Mouse (Mus musculus): ENCODE measurements around the gene Oit3. TPM values are rescaled to one million over a fixed set of nuclear protein-coding genes. Genes with fewer than 3 reads are reported as not detected.
A peak's percentile ranks its signal among the peaks of the same experiment; 100 is the strongest.

The Oit3 gene
- 1 to 10 TPM; 3.0 to 3.7 TPM for total RNA-seq (2021)
- 6.1 and 8.8 TPM in 2 replicates for polyA plus RNA-seq (2012; rRNA removed)
- long read RNA-seq: 0 reads

DNA sequence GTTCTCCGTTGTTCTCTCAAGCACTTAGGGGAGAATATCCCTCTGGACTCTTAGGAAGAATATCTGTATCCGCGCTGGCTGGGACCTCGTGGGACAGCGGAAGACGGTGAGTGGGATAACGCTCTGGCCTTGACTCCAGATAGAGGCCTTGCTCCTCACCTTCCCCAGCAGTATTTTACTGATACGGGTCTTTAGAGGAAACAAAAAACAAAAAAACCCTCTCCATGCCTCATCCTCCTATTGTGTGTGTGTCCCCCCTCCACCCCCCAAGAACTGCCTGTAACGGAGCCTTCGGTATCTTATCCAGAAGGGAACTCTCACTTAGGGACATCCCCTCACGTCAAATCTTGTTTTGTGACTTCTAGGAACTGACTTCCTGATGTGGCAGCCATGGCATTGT, at the start of gene Oit3:
TSS of gene Oit3 (minus strand) at position 44 of the 400 bp plus-strand sequence.
- DNase-seq: no peak

DNA sequence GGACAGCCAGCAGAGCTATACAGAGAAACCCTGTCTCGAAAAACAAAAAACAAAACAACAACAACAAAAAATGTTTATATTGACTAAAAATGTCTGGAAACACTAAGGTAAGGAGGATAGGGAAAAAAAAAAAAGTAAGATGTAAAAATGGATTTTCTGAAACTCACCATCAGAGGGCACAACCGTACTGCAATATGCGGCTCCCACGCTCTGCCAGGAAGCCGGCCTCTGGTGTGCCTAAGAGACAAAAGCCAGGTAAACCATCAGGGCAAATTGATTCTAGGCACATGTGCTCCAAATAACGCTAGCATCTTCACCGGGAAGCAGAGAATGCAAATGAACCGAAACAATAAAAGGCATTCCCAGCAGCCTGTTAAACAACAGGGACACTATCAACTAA, 49.3 kb upstream of the Oit3 start:
- no peak for DNase-seq

DNA sequence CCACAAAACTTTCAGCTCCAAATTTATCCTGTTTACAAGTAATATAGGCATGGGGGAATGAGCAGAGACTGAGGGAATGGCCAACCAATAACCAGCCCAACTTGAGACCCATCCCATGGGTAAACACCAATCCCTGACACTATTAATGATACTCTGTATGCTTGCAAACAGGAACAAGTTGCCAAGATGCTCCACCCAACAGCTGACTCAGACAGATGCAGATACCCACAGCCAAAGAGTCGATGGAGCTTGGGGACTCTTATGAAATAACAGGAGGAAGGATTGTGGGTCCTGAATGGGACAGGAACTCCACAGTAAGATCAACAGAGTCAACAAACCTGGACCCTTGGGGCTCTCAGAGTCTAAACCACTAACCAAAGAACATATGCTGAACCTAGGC, 47.8 kb upstream of the Oit3 start:
- DNase-seq: no peak

DNA sequence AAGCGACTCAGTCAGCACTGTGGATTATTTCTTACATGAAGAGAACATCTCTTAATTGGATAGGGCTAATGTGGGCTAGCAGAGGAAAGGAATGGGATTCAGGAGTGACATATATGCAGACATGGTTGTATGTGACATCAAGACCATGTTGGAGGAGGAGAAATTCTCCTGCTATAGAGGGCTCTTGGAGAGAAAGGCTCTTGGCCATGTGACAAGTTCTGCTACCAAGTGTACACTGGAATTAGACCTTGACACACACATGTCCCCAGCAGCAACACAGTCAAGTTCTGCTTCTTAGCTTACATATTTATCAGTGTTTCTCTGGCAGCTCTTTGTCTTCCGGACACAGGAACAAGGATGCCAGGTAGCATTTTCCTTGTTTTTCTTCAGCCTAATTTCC, 45.8 kb upstream of the Oit3 start:
- peak; percentile 17 for DNase-seq

DNA sequence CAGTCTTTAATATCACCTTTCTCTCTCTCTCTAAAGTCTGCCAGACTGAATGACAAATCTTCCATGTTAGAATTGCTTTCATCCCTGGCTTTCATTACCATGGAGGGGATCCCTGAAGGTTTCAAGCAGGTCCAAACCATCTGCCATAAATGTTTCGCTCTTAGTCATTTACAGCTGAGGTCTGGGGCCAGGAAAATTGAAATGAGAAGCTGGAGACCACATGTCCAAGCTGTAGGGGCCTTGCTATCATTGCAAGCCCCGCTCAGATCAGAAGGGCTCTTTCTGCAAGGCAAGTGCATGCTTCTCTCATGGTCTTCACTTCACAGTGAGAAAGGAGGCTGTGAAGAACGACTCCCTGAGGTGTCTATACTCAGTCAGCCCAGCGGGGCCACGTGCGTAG, 42.7 kb upstream of the Oit3 start:
- no peak for DNase-seq

DNA sequence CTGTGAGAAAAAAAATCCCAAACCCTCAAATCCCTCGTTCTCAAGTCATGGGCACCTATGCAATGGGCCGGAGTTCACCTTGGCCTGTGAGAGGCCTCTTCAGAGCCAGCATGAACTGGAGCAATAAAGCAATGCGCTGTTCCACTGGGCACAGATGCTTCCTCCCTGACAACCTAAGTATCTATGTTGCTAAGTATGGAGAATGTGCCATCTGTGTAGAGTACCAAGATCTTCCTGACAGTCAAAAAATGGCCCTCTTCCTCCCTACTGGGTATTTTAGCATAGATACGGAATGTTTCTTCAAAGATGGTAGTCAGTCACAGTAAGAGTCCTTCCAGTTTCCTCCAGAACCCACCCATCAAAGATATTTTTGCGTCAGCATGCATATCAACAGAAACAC, 39.8 kb upstream of the Oit3 start:
- DNase-seq: no peak

DNA sequence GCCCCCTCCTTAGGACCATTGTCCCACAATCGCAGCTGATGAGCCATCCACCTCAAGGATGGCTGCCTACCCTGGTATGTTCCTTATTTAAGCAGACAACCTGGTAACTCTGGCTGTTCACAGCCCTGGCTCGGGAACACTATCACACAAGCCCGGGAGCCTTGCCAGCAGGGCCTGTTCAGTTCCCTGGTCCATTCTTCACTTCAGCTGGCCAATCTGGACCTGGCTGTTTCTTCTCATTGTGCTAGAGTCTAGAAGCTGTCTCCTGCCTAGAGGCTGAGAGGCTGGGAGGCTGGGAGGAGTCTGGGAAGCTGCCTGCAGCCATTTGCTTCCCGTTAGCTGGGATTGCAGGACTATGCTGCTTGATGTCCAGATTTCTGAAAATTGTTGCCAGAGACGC, 28.9 kb upstream of the Oit3 start:
- DNase-seq: no peak

DNA sequence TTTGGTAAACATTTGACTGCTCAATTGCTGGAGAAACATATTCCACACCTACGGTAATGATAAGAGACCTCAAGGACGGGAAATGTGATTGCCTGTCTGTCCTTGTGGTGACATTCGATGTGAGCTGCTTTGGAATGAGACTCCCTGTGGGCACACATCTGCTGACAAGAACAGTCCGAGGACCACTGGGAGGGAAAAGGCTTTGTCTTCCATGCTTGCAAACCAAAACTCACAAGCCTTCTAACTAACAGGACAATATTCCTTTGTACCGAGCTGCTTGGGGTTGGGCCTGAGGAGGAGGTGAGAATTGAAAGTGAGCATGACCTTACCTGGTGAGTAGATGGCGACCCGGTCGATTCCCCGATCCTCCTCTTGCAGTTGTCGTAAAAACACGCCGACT, 25.7 kb upstream of the Oit3 start:
- no peak for DNase-seq

DNA sequence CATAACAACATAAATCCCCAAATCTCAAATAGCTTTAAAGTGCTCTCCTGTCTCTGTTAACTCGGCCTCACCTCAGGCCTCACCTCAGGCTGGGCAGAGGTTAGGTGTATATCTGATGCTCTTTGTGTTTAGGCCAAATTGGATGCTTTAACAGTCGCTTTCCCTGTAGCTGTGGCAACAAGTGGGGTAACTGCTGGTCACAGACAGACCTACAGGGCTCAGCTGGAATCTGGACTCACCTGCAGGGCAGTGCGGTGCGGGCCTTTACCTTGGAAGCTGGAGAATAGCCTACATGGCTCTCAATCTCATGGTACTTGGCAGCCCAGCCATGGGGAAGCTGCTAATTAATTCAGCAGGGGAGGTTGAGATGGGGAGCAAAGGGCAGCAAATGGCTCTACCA, 25.0 kb upstream of the Oit3 start:
- DNase-seq: no peak

DNA sequence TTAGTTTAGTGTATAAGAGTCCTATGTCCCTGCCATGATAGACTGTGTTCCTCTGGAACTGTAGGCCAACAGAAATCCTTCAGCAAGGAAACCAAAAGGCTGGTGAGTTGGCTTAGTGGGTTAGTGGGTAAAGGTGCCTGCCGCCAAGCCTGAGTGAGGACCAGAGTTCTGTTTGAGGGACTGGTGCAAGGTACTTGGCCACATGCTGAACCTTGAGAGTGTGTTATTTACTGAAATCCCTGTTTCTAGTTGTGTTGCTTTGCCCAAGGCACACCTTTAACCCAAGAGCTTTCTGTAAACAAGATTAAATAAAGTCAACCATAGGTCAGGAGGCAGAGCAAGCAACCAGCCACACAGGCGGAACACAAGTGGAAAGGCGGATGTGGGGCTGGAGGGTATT, 24.0 kb upstream of the Oit3 start:
- no peak for DNase-seq

DNA sequence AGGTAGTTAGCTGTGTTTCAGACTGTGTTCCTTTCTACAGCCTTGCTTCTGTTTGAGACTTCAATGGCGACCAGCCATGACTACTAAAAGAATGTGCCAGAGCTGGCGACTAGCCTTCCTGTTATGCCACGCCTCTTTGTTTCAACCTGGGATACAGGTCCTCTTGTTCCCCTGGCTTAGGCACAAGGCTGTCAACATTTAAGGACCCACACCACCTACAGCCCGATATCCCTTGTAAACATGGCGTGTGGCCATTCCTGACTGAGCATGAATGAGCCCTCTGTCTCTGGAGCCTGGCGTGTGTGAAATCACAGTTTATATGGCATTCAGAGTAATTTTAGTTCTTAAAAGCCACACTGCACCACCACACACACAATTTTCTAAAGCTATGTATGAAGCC, 20.7 kb upstream of the Oit3 start:
- DNase-seq: no peak

DNA sequence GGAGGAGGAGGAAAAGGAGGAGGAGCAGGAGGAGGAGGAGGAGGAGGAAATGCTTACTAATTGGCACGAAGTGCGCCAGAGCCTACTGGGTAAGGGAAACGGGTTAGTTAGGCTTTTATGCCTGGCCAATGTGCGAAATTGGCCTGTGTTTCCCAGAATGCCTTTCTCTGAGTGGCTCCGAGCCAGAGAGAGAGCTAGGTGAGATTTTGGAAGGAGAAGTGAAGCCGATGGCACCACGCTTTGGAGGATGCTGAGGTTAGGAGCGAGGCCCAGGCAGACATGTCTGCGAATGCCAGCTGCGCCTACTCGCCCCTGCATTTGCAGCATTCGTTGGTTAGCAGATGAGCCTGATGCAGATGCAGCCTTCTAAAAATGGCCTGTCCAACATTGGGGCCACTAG, 18.2 kb upstream of the Oit3 start:
- no peak for DNase-seq

DNA sequence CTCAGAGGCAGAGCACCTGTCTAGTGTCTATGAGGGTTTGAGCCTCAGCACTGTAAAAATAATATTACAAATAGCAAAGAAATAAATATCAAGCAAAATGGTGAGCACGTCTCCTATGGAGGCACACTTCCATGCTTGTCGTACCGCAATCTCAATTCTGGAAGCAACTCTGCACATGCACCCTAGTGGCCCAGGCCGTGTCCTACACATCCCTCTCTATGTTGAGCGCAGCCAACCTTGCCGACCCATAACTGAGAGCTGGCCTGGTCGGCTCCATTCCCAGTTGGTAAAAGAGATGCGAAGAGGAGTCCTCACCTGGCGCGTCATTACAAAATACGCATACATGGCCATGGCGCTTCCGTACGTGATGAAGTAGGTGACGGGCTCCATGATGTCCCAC, 13.1 kb upstream of the Oit3 start:
- DNase-seq: no peak

DNA sequence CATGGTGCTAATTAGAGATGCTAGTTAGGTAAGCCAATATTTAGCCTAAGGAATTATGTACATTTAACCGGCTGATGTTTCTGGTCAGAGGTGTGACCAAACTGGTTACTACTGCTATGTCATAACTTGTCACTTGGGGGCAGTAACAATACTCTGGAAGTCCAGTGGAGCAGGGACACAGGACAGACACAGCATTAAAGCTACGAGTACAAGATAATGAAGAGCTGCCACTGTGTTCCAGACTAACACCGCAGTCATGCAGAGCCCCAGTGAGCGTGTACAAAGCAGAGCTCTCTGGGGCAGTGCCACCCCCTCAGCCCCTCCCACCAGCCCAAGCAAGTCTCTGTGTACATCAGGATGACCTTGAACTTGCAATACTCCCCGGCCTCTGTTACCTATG, 10.3 kb upstream of the Oit3 start:
- DNase-seq: peak; percentile 8

DNA sequence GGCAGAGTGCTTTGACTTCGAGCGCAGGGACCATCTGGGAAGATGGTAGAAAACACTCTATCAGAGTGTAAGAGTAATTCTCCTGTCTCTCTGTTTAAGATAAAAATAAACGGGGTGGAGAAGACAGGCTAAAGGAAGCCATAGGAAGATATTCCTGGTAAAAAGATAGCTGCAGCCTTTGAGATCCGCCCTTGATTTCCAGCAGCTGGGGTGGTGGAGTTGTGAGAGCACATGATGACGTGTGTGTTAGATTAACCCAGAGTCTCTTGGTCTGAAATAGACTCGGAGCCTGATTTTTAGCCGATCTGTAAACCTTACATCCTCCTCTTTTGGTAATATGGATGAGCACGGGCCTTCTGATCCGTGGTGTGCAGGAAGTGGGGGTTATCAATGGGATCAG, 6.0 kb upstream of the Oit3 start:
- DNase-seq: no peak

DNA sequence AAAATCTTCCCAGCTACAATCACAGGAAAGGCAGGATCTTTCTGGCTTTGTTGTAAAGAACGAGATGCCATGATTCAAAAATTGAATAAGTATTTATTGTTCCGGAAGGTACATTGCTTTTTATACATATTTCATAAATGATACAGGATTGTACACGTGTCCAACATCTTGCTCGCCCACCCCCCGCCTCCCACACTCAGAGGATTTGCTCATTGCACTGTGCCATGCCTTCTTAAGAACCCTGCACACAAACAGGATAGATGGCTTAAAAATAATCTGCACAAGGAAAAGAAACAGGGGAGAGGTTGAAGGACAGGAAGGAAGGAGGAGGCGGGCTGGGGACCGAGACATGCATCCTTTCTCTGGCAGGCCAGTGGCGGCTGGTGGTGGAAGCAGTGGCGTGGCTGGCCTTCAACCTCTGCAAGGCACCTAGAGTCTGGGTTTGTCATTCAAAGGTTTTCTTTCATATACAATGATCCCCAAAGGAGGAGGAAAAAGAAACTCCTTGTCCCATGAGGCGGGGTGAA, 5.4 kb upstream of the Oit3 start:
- no peak for DNase-seq

DNA sequence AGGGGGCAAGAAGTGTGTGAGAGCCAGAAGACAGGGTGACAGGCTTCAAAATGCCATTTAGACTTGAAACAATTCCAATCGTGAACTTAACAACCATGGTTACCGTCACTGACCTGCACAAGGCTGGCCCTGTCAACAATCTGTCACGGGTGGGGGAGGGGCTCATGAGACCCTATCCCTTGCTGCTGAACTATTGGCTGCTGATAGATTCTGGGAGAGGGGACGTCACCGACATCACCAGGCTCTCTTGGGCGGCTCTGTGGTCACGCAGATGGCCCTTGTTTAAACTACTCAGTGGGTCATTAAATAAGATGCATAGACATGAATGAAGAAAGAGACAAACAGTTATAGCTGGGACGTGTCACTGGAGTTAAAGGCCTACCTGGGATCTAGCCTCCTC, 3.1 kb upstream of the Oit3 start:
- DNase-seq: no peak

DNA sequence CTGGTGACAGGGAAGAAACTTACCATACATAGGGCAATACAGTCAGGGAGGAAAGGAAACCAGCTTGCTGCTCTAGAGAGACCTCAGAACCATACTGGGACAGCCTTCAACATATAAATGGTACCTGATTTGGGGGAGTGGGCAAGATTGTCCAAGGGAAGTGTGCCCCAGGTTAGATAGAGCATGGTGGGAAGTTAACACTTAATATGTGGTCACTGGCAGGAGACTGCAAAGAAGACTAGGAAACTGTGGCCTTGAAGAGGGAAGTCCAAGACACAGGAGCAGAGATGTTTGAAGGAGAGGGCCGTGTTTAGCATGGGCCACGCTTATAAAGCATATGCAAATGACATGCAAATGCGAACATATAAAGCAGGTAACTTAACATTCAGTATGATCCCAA, 2.5 kb upstream of the Oit3 start:
- no peak for DNase-seq

DNA sequence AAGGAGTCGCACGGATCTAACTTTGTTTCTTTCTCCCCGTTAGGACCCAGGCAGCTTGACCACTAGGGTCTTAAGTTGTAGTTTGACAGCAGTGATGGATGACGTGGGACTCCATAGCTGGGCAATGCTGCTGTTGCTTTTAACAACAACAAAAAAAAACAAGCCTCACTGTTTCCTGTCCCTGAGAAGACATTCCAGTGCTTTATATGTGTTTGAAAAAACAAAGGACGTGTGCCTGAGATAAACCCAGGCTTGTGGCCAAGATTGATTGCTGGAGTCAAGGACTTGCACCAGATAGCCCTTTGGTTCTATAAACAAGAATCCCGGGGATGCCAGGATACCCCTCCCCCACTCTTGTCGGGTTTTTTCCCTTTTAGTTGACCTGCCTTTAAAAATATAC, 1.6 kb upstream of the Oit3 start:
- peak; percentile 71 for DNase-seq

DNA sequence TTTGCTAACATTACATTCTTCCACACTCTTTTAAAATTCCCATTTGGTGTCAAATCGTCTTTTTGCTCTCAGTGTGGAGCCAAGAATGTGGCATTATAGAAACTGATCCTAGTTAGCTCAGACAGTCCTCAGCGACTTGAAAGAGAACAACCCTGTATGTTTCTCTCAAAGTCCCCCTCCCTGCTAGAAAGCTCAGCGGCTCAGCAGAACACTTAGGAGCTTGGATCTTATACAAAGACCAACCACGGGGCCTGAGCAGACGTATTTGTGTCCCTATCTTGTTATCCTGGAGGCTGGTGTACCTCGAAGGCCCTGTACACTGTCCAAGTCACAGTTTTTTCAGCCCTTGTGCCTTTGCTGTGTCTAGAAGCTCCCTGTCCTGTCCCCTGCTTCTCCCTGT, 1.4 kb downstream of the Oit3 start:
- no peak for DNase-seq

DNA sequence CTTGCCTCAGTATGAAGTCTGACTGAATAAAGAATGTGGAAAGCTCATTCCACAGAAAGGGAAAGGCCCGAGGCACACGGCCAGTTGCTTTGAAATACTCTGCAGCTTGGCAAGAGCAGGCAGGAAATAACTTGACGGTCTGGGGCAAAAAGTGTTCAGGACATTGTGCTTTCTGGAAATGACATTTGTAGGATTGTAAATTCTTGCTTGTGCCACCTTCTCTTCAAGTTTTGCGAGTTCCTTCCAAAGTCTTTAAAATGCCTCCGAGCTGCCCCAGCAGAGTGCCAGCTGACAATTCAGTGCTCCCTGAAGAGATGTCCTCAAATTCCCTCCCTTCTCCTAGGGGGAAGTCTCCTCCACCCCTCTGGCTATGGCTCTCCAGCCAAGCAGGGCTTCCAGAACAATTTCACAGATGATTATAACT, 2.1 kb downstream of the Oit3 start:
- DNase-seq: peak; percentile 45

DNA sequence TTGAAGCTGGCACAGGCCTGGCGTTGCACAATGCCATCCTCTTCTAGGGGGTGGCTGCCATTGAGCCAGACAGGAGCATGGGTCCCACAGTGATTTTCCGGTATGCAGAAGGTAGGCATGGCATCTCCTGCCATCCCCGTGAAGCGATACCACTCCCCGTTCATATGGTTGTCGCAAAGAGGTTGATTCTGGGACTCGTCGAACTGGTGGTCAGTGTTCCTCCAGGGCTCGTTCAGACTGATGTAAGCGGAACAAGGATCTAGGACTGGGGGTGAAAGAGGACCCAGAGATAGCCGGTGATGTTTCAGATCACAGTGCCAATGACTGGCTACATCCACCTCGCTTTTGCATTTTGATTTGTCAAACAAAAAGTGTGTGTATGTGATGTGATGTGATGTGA, 2.9 kb downstream of the Oit3 start:
- no peak for DNase-seq

DNA sequence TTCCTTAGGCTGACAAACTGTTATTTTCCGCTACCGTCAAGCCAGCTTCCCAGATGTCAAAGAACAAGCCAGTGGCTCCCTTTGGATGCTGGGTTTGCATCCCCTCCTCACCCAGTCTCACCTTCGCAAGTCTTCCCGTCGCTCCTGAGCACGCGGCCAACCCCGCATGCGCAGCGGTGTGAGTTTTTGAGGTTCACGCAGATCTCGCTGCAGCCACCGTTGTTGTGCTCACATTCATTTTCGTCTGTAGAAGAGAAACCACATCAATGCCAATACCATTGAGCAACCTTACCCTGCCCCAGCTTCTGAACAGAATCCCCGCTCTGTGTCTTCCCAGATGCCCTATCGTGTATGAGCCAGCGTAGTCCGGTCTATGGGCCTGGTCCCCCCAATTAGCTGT, 5.8 kb downstream of the Oit3 start:
- DNase-seq: no peak

DNA sequence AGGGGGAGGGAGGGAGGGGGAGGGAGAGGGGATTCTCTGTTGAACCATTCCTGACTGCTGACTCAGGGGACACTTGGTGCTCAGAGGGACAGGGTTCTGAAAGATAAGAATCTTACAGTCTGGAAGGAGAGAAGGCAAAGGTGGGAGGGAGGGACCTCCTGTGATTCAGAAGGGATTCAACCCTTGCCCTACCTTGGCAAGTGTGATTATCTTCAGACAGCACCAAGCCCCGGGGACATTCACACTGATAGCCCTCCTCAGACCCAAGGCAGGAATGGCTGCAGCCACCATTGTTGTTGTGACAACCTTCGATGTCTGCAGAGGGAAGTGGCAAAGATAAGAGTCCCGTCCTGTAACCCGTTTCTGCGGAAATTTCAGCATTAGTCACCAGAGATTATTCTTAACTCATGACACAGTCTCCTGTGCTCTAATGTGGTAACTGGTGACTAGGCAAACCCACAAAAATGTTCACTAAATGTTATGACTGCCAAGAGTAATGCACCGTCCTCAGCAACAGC, 10.8 kb downstream of the Oit3 start:
- peak; percentile 60 for DNase-seq

Measured in adrenal gland, adult 2 months (tissue).